Mouse (Mus musculus) limb, embryonic 14.5 days (tissue): Measurements from ENCODE around the gene Cox5a. TPM values are rescaled to one million over a fixed set of nuclear protein-coding genes. Genes with fewer than 3 reads are reported as not detected.

Experiments used
- ATAC-seq: fragments of 200-750 bp; cut with Nextera tagmentation; 2 replicates; pipeline ENCODE4 v1.8.0; 2017; ENCODE audit warnings: low read depth, moderate number of reproducible peaks, moderate TSS enrichment; ENCODE audit not compliant: low FRiP score
- DNase-seq: peaks from one replicate; pipeline ENCODE4 v3.0.0-alpha.2; 2015; ENCODE audit warnings: low spot score
- H3K27ac ChIP-seq: fragments of 300-500 bp; sonication (generic); replicated peaks from 2 replicates; pipeline ENCODE4 v1.5.1; 2014; ENCODE audit warnings: low read depth, mild to moderate bottlenecking, low read length, moderate library complexity, mixed read lengths
- H3K27me3 ChIP-seq: fragments of 300-500 bp; sonication (generic); 2 replicates; pipeline ENCODE4 v1.6.1; 2014; ENCODE audit warnings: low read length, mixed read lengths; ENCODE audit not compliant: control insufficient read depth, insufficient read depth
- H3K36me3 ChIP-seq: fragments of 300-500 bp; sonication (generic); 2 replicates; pipeline ENCODE4 v1.6.1; 2014; ENCODE audit warnings: mild to moderate bottlenecking, low read length, moderate library complexity, mixed read lengths; ENCODE audit not compliant: control insufficient read depth, insufficient read depth
- H3K4me1 ChIP-seq: fragments of 300-500 bp; sonication (generic); 2 replicates; pipeline ENCODE4 v1.6.1; 2014; ENCODE audit warnings: antibody characterized with exemption, low read length, mixed read lengths; ENCODE audit not compliant: control insufficient read depth, insufficient read depth
- H3K4me2 ChIP-seq: fragments of 300-500 bp; sonication (generic); replicated peaks from 2 replicates; pipeline ENCODE4 v1.6.1; 2014; ENCODE audit warnings: low read depth, mild to moderate bottlenecking, low read length, moderate library complexity; ENCODE audit not compliant: severe bottlenecking
- H3K4me3 ChIP-seq: fragments of 300-500 bp; sonication (generic); replicated peaks from 2 replicates; pipeline ENCODE4 v1.5.1; 2014; ENCODE audit warnings: low read length
- H3K9ac ChIP-seq: fragments of 300-500 bp; sonication (generic); 2 replicates; pipeline ENCODE4 v1.6.1; 2014; ENCODE audit warnings: mild to moderate bottlenecking, low read depth, low read length, moderate library complexity; ENCODE audit not compliant: severe bottlenecking
- H3K9me3 ChIP-seq: fragments of 300-500 bp; sonication (generic); 2 replicates; pipeline ENCODE4 v1.6.1; 2016; ENCODE audit warnings: low read length; ENCODE audit not compliant: control insufficient read depth
- POLR2A ChIP-seq: fragments of 200-500 bp; IDR thresholded peaks from 2 replicates; pipeline ENCODE4 v1.8.0; 2012; ENCODE audit warnings: inconsistent platforms, mild to moderate bottlenecking, moderate library complexity, borderline replicate concordance; ENCODE audit not compliant: insufficient read depth, insufficient read length; ENCODE audit errors: extremely low read depth
- WGBS: fragments of 180-500 bp; shearing (Covaris S2); extraction: QIAGEN DNeasy Blood & Tissue Kit; methylation state at CpG from one replicate; pipeline ENCODE4 v1.1.7; 2014; 5-methylcytosine and 5-hydroxymethylcytosine counted together
- polyA plus RNA-seq, 2 experiments: library from polyadenylated mRNA; depleted of rRNA in 1 of 2; stranded (reverse) in 1 of 2; unstranded in 1 of 2; fragments of >200 nt; fragmentation: Nextera tagmentation in 1 of 2; extraction: Ambion mirVana in 1 of 2; gene quantifications; 2 replicates each; pipeline versions ENCODE4 v1.2.1 to v1.2.3; 2012 to 2014

The Cox5a gene
- polyA plus RNA-seq, 2 experiments, result 168 to 466 TPM

DNA sequence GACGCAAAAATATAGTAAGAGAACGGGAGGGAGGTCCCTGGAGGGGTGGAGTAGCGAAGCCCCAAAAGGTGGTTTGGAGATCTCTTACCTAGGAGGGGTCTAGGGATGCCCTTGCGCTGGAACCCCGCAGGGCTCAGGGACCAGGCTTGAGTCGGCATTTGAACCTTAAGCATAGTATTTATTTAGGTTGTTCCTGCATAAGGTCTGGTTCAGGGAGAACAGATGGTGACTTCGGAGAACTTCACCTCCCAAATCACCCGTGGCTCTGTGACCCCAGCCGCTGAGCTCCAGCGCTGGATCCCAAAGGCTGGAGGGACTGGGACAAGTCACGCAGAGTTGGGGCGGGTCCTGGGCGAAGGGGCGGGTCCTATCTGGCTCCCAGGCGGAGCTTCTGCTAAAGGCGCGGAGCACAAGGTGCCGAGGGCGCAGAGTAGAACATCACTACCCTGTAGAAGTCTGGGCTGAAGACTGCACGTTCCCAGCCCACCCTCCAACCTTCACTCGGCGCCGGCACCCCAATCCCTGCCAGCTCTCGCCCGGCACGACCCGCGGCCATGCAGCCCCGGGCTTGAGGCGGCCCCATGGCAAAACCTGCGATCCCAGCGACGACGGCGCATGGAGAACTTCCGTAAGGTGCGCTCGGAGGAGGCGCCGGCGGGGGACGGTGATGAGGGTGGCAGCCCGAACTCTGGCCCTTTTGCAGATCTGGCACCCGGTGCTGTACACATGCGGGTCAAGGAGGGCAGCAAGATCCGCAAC, 17.3 kb upstream of the Cox5a start, which contains the start of gene Rpp25:
Gene Rpp25 (plus strand): TSS at position 405 of the 759 bp plus-strand sequence.
- ATAC-seq (peak; percentile 70), DNase-seq (peak; percentile 36)
- Histone ChIP-seq H3K4me3 (peak within 1 kb of the TSS; percentile 46), H3K27me3 (peaks cover 76% of the 10 kb centered on the region), H3K9ac (peak within 1 kb of the TSS; percentile 41), H3K36me3 (no peaks in the 10 kb centered on the region), H3K4me1 (peaks cover 21% of the 10 kb centered on the region), H3K9me3 (no peaks in the 10 kb centered on the region), H3K4me2 (peak within 1 kb of the TSS; percentile 95), H3K27ac (no peak within 1 kb of the TSS)
- 2% methylated on average over 42 of the region's 46 CpGs for WGBS
- TF ChIP-seq POLR2A, result no peak

DNA sequence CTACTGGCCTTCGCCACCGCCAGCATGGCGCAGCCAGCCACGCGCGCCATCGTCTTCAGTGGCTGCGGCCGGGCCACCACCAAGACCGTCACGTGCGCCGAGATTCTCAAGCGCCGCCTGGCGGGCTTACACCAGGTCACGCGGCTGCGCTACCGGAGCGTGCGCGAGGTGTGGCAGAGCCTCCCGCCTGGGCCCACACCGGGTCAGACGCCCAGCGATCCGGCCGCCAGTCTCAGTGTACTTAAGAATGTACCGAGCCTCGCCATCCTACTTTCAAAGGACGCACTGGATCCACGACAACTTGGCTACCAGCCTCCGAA, 16.7 kb upstream of the Cox5a start:
- H3K4me2 ChIP-seq, result peak overlapping the region; percentile 95
- ATAC-seq (0 out of 2 replicates have a peak, but pooled peaks have one; percentile 50), DNase-seq (no peak)
- H3K4me1 ChIP-seq, result peaks cover 21% of the 10 kb centered on the region
- H3K27ac ChIP-seq, result no peak overlapping the region
- no peaks in the 10 kb centered on the region for H3K9me3 ChIP-seq
- H3K4me3 ChIP-seq, result peak overlapping the region; percentile 46
- 1% methylated on average over 25 of the region's 34 CpGs for WGBS
- TF ChIP-seq POLR2A, result no peak
- H3K9ac ChIP-seq, result peak overlapping the region; percentile 41
- H3K36me3 ChIP-seq, result no peaks in the 10 kb centered on the region
- H3K27me3 ChIP-seq, result peaks cover 70% of the 10 kb centered on the region

DNA sequence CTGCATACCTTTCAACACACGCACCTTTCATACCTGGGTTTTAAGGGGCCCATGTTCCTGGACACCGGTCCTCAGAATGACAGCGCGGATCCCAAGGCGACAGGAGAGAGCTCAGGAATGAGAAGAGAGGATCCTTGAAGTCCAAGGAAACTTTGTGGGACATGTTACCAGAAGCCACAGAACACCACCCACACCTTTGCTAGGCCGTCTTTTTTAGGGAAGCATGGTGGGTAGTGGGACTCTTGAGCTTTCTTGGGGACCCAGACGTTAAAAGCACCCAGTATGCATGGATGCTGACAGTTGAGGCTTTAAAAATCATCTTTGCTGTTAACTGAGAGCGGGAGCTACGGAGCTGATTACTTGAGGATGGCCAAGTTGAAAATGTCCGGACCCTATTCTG, 16.2 kb upstream of the Cox5a start:
- Histone ChIP-seq H3K9ac (no peak overlapping the region), H3K27me3 (peaks cover 65% of the 10 kb centered on the region), H3K4me1 (peaks cover 21% of the 10 kb centered on the region), H3K4me2 (peak overlapping the region; percentile 95; the same call in 1 of the 2 replicates), H3K9me3 (no peaks in the 10 kb centered on the region), H3K36me3 (no peaks in the 10 kb centered on the region), H3K4me3 (peak overlapping the region; percentile 46; the same call in 1 of the 2 replicates), H3K27ac (no peak overlapping the region)
- WGBS, result 51% methylated on average over 10 of the region's 10 CpGs
- no peak for TF ChIP-seq POLR2A
- ATAC-seq, result no peak
- no peak for DNase-seq

DNA sequence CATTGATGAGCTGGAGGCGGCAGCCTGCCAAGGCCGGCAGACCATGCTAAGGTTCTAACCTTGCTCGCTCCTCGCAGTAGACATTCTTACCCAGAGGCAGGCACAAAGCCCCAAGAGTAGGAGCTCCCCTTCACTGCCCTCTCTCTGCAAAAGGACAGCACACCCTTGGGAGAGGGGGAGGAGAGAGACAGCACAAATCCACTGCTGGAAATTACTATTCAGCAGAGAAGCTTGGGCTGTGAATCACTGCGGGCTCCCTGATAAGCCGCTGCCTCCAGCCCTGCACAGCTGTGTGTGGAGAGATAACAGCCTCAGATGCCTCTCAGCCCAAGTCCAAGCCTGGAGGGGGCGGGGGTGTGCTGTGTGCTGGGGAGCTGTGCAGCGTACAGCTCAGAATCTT, 15.4 kb upstream of the Cox5a start:
- no peak overlapping the region for H3K27ac ChIP-seq
- H3K36me3 ChIP-seq, result no peaks in the 10 kb centered on the region
- no peaks in the 10 kb centered on the region for H3K9me3 ChIP-seq
- peaks cover 21% of the 10 kb centered on the region for H3K4me1 ChIP-seq
- H3K9ac ChIP-seq, result no peak overlapping the region
- H3K27me3 ChIP-seq, result peaks cover 58% of the 10 kb centered on the region
- DNase-seq, result no peak
- H3K4me3 ChIP-seq, result no peak overlapping the region
- ATAC-seq, result no peak
- WGBS, result 13% methylated on average over 8 of the region's 8 CpGs
- no peak for TF ChIP-seq POLR2A
- no peak overlapping the region for H3K4me2 ChIP-seq

DNA sequence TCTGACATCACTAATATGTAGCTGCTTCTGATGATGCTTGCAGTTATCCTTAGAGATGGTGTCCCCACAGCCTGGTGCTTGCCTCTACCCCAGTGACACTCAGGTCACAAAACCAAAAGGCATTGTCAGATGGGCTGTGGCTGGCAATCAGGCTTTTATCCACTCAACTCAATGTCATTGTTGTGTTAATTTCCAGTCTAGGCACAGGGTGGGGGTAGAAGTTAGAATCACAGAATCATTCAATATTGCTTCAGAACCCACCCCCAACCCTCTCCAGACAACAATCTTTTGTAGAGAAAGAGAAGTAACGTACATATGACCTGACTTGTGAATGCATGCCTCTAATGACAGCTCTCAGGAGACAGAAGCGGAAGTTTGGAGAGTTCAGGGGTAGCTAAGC, 10.5 kb upstream of the Cox5a start:
- TF ChIP-seq POLR2A, result no peak
- H3K36me3 ChIP-seq, result no peaks in the 10 kb centered on the region
- DNase-seq (no peak), ATAC-seq (no peak)
- H3K9me3 ChIP-seq, result no peaks in the 10 kb centered on the region
- 79% methylated on average over 2 of the region's 2 CpGs for WGBS
- H3K9ac ChIP-seq, result no peak overlapping the region
- H3K27me3 ChIP-seq, result peaks cover 11% of the 10 kb centered on the region
- no peak overlapping the region for H3K27ac ChIP-seq
- H3K4me3 ChIP-seq, result no peak overlapping the region
- no peaks in the 10 kb centered on the region for H3K4me1 ChIP-seq
- no peak overlapping the region for H3K4me2 ChIP-seq

DNA sequence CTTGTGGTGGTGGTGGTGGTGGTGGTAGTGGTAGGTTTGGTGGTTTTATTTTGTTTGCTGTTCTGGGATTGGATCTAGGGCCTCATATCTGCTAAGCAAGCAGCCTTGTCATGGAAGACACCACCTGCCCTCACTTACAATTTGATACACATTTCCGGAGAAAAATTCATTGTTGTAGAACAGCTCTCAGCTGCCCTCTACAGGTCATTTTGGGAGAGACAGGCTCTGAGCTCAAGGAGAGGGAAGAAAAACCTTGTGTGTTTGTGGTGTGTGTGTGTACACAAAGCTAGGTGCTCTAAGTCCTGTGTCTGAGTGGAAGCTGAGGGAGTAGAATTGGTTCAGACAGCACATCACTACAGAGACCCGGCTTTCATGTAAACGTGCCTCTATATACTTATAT, 4.0 kb upstream of the Cox5a start:
- Histone ChIP-seq H3K4me1 (peaks cover 3% of the 10 kb centered on the region; the same call in 1 of the 2 replicates), H3K9ac (no peak overlapping the region), H3K27me3 (no peaks in the 10 kb centered on the region), H3K27ac (no peak overlapping the region), H3K4me2 (no peak overlapping the region), H3K36me3 (no peaks in the 10 kb centered on the region), H3K4me3 (no peak overlapping the region), H3K9me3 (no peaks in the 10 kb centered on the region)
- ATAC-seq (no peak), DNase-seq (peak; percentile 47)
- TF ChIP-seq POLR2A, result no peak
- 16% methylated on average over 3 of the region's 3 CpGs for WGBS
